Mouse (Mus musculus): ENCODE data around the gene Abhd12. TPM values are rescaled to one million over a fixed set of nuclear protein-coding genes. Genes with fewer than 3 reads are reported as not detected.
"Not testable (repeated sequence)": the region's sequence is repeated elsewhere in the genome, so short reads cannot be mapped to it uniquely, and the experiment has no call there.

The Abhd12 gene
- 46.0 and 51.3 TPM in 2 replicates for polyA plus RNA-seq (2016; fragmentation: Nextera tagmentation; extraction: Ambion mirVana)

DNA sequence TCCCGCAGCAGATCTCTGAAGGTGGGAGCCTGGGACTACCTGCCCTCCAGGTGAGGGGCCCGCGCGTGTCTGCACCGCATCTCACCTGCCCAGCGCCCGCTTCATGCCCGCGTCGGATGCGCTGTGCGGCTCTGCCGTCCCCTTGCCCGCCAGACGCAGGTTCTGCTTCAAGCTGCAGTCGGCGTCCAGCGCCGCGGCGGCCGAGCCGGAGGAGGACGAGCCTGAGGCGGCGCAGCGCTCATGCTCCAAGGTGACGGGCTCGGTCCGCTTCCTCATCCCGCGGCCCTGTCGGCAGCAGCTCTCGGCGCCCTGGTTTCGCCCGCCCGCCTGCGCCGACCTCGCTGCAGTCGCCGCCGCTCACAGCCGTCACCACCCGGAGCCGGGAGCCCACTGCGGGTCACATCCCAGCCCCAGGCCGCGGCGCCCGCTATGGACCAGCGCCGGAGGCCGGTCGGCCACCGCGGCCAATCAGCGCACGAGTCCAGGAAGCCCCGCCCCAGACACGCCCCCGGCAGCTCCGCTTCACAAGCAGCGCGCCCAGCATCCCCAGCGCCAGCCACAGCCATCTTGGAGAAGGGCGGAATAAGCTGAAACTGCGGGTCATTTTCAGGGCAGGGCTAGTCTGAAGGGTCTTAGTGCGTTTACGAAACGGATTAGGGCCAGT is at the start of gene Abhd12:
Gene Abhd12, minus strand, starts transcription at position 470 of the 664 bp plus-strand sequence.
- DNase-seq (ENCODE audit: low spot score): peak; percentile 99
- Histone ChIP-seq H3K9me3 (no peaks in the 10 kb centered on the region), H3K27me3 (replicated peaks; ENCODE audit: low read depth, poor library complexity, severe bottlenecking) (no peaks in the 10 kb centered on the region), H3K4me3 (peak within 1 kb of the TSS; percentile 85), H3K36me3 (replicated peaks) (peaks cover 7% of the 10 kb centered on the region), H3K27ac (replicated peaks) (peak within 1 kb of the TSS; percentile 90), H3K4me1 (peaks cover 24% of the 10 kb centered on the region)
- WGBS: under 1% methylated on average over 72 of the region's 72 CpGs

DNA sequence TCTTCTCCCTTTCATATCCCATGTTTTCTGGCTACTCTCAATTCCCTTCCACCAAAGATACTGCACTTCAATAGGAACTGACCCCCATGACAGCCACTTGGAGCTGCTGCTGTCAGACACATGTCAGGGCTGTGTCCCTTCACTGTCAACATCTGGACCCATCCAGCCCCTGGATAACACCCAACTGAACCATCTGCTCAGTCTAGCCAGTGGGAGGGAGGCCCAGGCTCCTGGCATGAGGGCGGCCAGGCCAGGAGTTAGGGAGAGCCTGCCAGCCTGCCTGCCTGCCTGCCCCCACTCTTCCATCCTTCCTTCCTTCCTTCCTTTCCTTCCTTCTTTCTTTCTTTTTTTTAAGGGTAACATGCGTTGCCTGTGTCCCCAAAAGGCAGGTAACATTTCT is 46.7 kb upstream of the Abhd12 start:
- no peak for DNase-seq (ENCODE audit: low spot score)
- Histone ChIP-seq H3K4me1 (no peaks in the 10 kb centered on the region), H3K4me3 (no peak overlapping the region), H3K27me3 (replicated peaks; ENCODE audit: low read depth, poor library complexity, severe bottlenecking) (no peaks in the 10 kb centered on the region), H3K27ac (replicated peaks) (no peak overlapping the region), H3K36me3 (replicated peaks) (peaks cover 84% of the 10 kb centered on the region), H3K9me3 (no peaks in the 10 kb centered on the region)
- WGBS: 93% methylated on average over 2 of the region's 2 CpGs

GRCm38 (mm10) chr2:150950056-150950455 is 45.5 kb upstream of the Abhd12 start:
- H3K36me3 ChIP-seq (replicated peaks): peaks cover 84% of the 10 kb centered on the region
- H3K27ac ChIP-seq (replicated peaks): no peak overlapping the region
- 87% methylated on average over 6 of the region's 6 CpGs for WGBS

GRCm38 (mm10) chr2:150949652-150950051 is 45.1 kb upstream of the Abhd12 start:
- no peak overlapping the region for H3K4me3 ChIP-seq
- WGBS: 91% methylated on average over 3 of the region's 3 CpGs
- DNase-seq (ENCODE audit: low spot score): no peak

More at GRCm38 (mm10) chr2:150950056-150950455, 45.5 kb upstream of the Abhd12 start:
- DNase-seq (ENCODE audit: low spot score): no peak
- no peaks in the 10 kb centered on the region for H3K4me1 ChIP-seq
- no peaks in the 10 kb centered on the region for H3K9me3 ChIP-seq
- H3K27me3 ChIP-seq (replicated peaks; ENCODE audit: low read depth, poor library complexity, severe bottlenecking): no peaks in the 10 kb centered on the region
- H3K4me3 ChIP-seq: no peak overlapping the region

GRCm38 (mm10) chr2:150948786-150949185 is 44.2 kb upstream of the Abhd12 start:
- no peak for DNase-seq (ENCODE audit: low spot score)
- no peak overlapping the region for H3K27ac ChIP-seq (replicated peaks)
- no peak overlapping the region for H3K4me3 ChIP-seq
- 91% methylated on average over 5 of the region's 5 CpGs for WGBS
- peaks cover 85% of the 10 kb centered on the region for H3K36me3 ChIP-seq (replicated peaks)
- no peaks in the 10 kb centered on the region for H3K27me3 ChIP-seq (replicated peaks; ENCODE audit: low read depth, poor library complexity, severe bottlenecking)
- no peaks in the 10 kb centered on the region for H3K4me1 ChIP-seq
- H3K9me3 ChIP-seq: no peaks in the 10 kb centered on the region

More at GRCm38 (mm10) chr2:150949652-150950051, 45.1 kb upstream of the Abhd12 start:
- Histone ChIP-seq H3K36me3 (replicated peaks) (peaks cover 84% of the 10 kb centered on the region), H3K27me3 (replicated peaks; ENCODE audit: low read depth, poor library complexity, severe bottlenecking) (no peaks in the 10 kb centered on the region), H3K4me1 (no peaks in the 10 kb centered on the region), H3K27ac (replicated peaks) (no peak overlapping the region), H3K9me3 (no peaks in the 10 kb centered on the region)

DNA sequence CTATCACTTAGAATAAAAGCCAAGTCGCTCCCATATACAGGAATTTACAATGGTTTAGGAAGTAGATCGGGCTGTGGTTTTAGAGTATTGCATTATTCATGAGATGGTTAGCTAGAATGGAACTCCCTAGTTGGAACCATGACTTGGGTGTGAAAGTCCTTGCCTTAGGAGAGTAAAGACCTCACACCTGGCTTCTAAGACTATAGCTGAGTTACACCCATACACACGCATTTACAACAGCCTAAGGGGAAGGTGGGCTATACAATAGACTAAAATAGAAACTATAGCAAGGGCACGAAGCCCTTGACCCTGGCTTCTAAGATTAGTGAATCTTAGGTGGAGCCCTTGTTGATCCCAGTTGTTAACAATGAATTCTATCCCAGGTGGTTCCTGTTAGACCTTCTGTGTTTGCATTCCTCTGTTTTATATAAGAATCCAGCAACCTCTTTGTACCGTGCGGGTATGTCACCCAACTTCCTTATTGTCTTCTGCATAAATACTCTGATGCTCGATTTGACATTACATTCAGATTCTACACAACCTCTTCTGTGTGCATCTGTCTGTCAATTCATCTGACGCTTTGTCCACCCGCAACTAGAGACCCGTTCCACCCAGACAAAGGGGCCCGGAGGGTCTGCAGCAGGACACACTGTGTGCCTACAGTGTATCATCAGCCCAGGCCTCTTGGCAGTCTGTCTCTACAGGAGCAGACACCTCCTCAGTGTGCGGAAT is 43.5 kb upstream of the Abhd12 start:
- not testable (repeated sequence) for H3K27ac ChIP-seq (replicated peaks); H3K27me3 ChIP-seq (replicated peaks; ENCODE audit: low read depth, poor library complexity, severe bottlenecking); DNase-seq (ENCODE audit: low spot score); H3K9me3 ChIP-seq; H3K4me1 ChIP-seq; H3K4me3 ChIP-seq
- WGBS: 93% methylated on average over 12 of the region's 12 CpGs
- H3K36me3 ChIP-seq (replicated peaks): peaks cover 85% of the 10 kb centered on the region

DNA sequence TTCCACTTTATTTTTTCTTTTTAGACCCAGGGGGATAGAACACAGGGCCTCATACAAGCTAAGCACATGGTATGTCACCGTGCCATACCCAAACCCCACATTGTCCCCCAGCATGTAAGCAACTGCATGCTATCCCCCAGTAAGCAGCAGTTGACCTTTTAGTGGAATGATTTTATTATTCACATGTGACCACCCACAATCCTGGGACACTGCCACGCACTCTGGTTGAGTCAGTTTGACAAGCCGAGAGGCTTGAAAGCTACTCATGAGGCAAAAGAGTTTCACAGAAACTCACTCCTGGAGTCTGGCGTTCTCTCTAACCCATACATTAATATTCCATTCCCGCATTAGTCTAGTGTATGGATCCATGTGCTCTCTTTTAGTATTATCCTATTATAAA is 42.8 kb upstream of the Abhd12 start:
- WGBS: 92% methylated on average over 5 of the region's 5 CpGs
- peaks cover 85% of the 10 kb centered on the region for H3K36me3 ChIP-seq (replicated peaks)
- H3K27ac ChIP-seq (replicated peaks); H3K9me3 ChIP-seq; H3K4me1 ChIP-seq; H3K4me3 ChIP-seq; H3K27me3 ChIP-seq (replicated peaks; ENCODE audit: low read depth, poor library complexity, severe bottlenecking); DNase-seq (ENCODE audit: low spot score): not testable (repeated sequence)

DNA sequence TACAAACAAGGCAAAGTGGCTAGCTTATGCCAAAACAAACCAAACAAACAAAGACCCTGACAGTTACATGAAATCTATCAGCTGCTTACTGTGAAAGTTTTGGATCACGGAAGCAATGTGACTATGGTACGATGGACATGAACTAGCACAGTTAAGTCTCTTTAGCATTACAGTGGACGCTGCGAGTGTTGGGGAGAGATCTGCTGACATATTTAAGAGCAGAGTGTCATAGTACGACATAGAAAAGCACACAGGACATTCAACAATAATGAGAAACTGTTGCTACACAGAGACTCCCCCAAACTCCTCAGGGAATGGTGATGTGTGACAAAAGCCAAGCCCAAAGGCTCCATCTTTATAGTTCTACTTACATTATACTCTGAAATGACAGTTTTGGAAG is 39.5 kb upstream of the Abhd12 start:
- no peaks in the 10 kb centered on the region for H3K27me3 ChIP-seq (replicated peaks; ENCODE audit: low read depth, poor library complexity, severe bottlenecking)
- no peak overlapping the region for H3K4me3 ChIP-seq
- DNase-seq (ENCODE audit: low spot score): no peak
- peaks cover 80% of the 10 kb centered on the region for H3K36me3 ChIP-seq (replicated peaks)
- WGBS: 91% methylated on average over 5 of the region's 5 CpGs
- H3K9me3 ChIP-seq: no peaks in the 10 kb centered on the region
- H3K27ac ChIP-seq (replicated peaks): no peak overlapping the region
- H3K4me1 ChIP-seq: no peaks in the 10 kb centered on the region

DNA sequence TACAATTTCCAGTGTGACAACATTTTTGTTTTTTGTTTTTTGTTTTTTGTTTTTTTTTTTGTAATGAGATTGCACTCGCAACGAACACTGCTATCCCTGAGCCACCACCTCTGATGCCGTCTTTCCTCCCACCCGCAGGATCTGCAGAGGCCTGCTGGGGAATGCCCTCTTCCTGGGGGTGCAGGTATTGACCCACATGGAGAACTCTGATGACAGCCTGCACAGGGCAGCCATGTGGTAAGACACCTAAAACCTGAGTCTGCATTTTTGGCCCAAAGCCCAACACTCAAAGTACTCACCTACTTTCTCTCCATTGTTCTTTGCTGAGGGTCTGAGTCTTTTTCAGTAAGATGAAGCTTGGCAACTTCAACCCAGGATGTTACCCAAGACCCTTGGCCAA is 30.1 kb upstream of the Abhd12 start:
- no peaks in the 10 kb centered on the region for H3K9me3 ChIP-seq
- peaks cover 84% of the 10 kb centered on the region for H3K36me3 ChIP-seq (replicated peaks)
- DNase-seq (ENCODE audit: low spot score): no peak
- WGBS: 93% methylated on average over 4 of the region's 4 CpGs
- H3K4me3 ChIP-seq: no peak overlapping the region
- no peaks in the 10 kb centered on the region for H3K27me3 ChIP-seq (replicated peaks; ENCODE audit: low read depth, poor library complexity, severe bottlenecking)
- no peak overlapping the region for H3K27ac ChIP-seq (replicated peaks)
- H3K4me1 ChIP-seq: no peaks in the 10 kb centered on the region

DNA sequence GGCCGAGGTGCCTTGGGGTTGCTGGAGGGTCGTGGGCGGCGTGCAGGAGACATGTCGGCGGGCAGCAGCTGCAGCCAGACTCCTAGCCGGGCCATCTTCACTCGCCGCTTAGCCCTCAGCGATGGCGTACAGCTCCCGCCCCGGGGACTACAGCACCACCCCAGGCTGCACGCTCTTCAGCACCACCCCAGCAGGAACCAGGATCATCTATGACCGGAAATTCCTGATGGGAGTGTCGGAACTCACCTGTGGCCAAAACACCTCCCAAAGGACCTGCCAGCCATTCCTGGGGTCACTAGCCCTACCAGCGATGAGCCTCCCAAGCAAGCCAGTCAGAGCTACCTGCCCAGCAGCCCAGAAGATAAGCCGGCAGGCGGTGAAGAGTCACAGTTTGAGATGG is 28.9 kb upstream of the Abhd12 start:
- Histone ChIP-seq H3K4me3 (no peak overlapping the region), H3K9me3 (no peaks in the 10 kb centered on the region), H3K27me3 (replicated peaks; ENCODE audit: low read depth, poor library complexity, severe bottlenecking) (no peaks in the 10 kb centered on the region), H3K36me3 (replicated peaks) (peaks cover 91% of the 10 kb centered on the region), H3K4me1 (no peaks in the 10 kb centered on the region), H3K27ac (replicated peaks) (no peak overlapping the region)
- DNase-seq (ENCODE audit: low spot score): no peak
- 81% methylated on average over 19 of the region's 19 CpGs for WGBS

GRCm38 (mm10) chr2:150930806-150931205 is 26.3 kb upstream of the Abhd12 start:
- no peaks in the 10 kb centered on the region for H3K4me1 ChIP-seq
- no peak overlapping the region for H3K4me3 ChIP-seq
- peaks cover 94% of the 10 kb centered on the region for H3K36me3 ChIP-seq (replicated peaks)
- no peak for DNase-seq (ENCODE audit: low spot score)
- H3K27me3 ChIP-seq (replicated peaks; ENCODE audit: low read depth, poor library complexity, severe bottlenecking): no peaks in the 10 kb centered on the region
- H3K27ac ChIP-seq (replicated peaks): no peak overlapping the region
- 81% methylated on average over 3 of the region's 3 CpGs for WGBS
- H3K9me3 ChIP-seq: no peaks in the 10 kb centered on the region

GRCm38 (mm10) chr2:150929156-150929555 is 24.6 kb upstream of the Abhd12 start:
- Histone ChIP-seq H3K36me3 (replicated peaks) (peaks cover 95% of the 10 kb centered on the region), H3K4me3 (no peak overlapping the region), H3K27me3 (replicated peaks; ENCODE audit: low read depth, poor library complexity, severe bottlenecking) (no peaks in the 10 kb centered on the region), H3K27ac (replicated peaks) (no peak overlapping the region), H3K9me3 (no peaks in the 10 kb centered on the region), H3K4me1 (no peaks in the 10 kb centered on the region)
- no peak for DNase-seq (ENCODE audit: low spot score)
- WGBS: 89% methylated on average over 6 of the region's 6 CpGs

All from embryonic facial prominence, embryonic 10.5 days (tissue).